Mouse (Mus musculus) layer of hippocampus, postnatal 10 days (tissue): ENCODE measurements at regions not wholly inside any gene's neighbourhood (a gene's known extent, or its start where the extent isn't known, plus 50 kb on each side); places are given as distances from the start of the nearest gene placed in this dataset.
A peak's percentile ranks its signal among the peaks of the same experiment; 100 is the strongest.

Experiments
- DNase-seq, 2 experiments: peaks; one replicate each; pipeline ENCODE4 v3.0.0; 2021; ENCODE audit warnings: low spot score in 2 of 2

DNA sequence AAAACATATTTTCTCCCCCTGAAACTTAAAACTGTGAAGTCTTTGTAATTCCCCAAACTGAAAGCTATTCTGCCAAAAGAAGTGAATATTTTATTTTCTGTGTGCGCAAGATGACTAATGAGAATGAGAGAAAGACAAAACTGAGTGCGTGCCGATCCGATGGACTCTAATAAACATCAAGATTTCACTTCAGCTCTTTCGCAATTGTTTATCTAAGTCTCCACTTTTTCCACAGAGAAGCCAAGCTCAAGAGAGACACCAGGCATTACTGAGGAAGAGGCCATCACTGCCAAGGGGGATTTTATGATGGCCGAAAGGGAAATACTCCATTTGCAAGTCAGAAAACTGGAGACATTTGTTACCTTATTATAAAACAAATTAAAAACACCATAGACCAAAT lies 55.0 kb upstream of the Uqcrfs1 start:
- no peak for DNase-seq

DNA sequence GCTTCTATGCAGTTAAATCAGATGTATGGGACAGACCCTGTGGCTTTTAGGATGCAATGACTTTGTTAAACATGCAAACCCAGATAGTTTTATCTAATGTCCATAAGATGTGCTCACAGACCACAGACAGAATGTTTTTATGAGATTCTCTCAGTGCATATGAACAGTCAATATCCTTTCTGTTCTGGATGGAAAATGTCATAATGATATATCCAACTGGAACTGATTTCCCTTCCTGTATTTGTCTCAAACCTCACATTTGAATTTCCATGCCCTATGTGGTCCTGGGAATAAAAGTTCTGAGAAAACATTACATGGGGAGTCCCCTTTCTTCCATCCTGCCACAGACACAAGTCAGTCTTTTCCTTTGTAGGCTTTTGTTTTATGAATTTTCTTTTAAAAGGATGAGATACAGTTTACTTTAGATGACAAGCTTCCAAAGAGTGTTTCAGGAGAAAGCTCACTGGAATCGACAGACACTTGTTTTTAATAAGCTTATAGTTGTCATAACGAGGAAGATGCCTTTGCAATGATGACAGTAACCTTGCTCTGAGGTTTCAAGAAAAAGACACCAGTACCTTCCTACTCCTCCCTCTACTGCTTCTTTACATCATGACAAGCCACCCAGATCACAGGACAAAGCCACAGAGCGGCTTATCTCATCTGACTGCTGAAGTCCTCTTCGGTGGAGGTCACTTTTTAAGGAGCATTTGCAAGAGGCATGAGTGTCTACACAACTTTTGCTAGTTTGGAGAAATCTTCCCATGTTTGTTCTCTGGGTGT lies 55.7 kb upstream of the Uqcrfs1 start:
- no peak for DNase-seq

DNA sequence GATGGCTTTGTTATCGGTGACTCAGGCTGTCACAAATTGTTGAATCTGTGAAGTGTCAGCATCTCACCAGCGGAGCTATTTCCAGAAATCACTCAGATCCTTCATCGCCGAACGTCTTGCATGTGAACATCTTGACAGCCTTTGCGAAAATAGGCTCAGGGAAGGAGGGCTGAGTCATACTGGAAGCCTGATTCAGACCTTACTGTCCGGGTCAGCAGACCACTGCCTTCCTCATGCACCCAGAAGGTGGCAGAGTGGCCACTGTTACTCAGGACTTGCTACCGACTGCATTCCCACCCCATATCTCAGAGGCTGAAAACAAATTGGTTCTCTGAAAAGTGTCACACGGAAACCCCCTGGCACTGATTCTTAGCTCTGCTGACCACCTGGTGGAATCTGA lies 55.9 kb upstream of the Dusp22 start:
- peak; percentile 30 to 47 for DNase-seq

DNA sequence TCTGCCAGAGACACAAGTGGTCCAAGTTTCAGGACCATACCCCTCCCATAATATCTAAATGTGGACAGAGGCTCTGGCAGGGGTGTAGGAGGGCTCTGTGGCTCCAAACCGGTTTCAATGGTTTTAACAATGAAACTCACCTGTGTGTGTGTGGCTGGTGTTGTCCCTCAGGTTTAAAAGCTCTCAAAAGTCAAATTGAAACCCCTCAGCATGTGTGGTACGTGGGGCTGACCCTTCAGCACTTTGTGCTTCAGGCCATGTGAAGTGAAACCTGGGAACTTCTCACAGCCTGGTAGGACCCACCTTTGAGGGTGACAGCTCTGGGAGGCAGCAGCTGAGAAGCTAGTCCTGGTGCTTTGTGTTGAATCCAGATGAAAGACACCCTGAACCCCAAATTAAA lies 52.5 kb upstream of the Dusp22 start:
- DNase-seq = no peak

DNA sequence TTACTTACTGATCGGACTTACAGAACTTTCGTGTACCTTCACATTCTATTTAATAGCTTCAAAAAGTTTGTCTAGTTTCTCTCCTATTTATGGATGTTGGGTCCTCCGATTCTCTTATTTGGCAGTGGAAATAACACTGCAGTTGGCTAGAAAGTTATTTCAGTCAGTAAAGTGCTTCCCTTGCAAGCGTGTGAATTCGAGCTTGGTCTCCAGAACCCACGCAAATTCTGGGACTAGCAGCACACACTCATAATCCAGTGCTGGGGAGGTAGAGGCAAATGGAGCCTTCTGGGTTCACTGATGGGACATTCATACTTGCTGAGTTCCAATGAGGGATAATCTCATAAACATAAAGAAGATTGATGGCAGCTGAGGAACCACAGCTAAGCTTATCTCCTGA lies 51.9 kb upstream of the Dusp22 start:
- no peak for DNase-seq

DNA sequence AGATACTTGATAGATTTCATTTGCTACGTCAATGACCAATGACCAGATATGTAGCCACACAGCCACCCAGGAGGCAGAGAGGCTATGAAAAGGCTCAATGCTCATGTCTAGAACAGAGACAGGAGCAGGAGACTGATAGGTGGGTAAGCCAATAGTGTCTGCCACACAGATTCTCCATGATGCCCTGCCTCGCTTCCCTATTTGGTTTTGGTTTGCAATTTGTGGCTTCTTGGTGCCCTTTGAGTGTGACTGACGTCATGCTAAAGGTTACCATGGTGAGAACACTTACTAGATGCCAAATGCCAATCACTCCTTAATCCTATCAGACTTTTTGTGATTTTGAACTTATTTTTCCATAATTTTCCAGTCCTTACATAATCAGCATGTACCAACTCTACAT lies 50.0 kb upstream of the Dusp22 start:
- no peak for DNase-seq
